Mouse (Mus musculus) small intestine, adult 2 months (tissue): ENCODE data around the gene Mid1ip1.

Experiments
- CTCF ChIP-seq: fragments of 200-500 bp; IDR thresholded peaks from 2 replicates; pipeline ENCODE4 v1.5.1; 2012; ENCODE audit warnings: low read depth, mild to moderate bottlenecking, control low read depth, inconsistent platforms, low read length, moderate library complexity, mixed read lengths; ENCODE audit not compliant: insufficient replicate concordance, insufficient read length; ENCODE audit errors: extremely low read depth
- POLR2A ChIP-seq: fragments of 200-500 bp; IDR thresholded peaks from 2 replicates; pipeline ENCODE4 v1.6.1; 2012; ENCODE audit warnings: low read depth, mild to moderate bottlenecking, control low read depth, inconsistent platforms, low read length, moderate library complexity

- no peak for TF ChIP-seq POLR2A
- TF ChIP-seq CTCF = no peak
Observed at GRCm38 (mm10) chrX:10724571-10724970, 9.8 kb downstream of the Mid1ip1 start.
